In the genomic region with DNA sequence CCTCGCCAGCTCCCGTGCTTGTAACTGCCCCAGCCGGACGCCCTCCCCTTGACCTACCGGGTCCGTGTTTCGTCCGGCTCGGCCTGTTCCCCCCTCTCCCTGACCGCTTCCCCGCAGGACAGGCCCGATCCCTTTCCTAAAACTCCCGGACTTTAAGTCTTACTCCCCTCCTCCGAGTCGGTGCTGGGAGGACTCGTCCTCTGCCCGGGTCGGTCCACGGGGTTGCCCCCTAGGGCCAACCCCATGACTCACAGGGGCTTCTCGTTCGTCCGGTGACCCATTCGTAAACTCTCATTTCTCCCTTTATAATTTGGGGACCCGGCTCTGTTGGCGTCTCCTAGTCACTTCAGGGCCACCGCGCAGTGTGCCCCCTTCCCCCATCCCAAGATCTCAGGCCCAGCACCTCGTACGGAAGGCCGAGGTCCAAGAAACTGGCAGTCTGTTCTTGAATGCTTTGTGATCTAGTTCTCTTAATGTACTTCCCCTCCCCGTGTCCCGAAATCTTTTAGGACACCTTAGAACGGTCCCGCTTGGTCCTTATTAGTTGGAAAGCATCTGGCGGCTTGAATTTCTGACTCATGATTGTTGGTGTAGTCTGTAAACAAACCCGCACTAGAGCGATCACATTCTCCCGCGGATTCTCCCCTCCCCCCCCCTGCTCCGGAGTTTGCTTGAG, we compare ENCODE assay signal across 8 mouse cellular contexts. TPM values are rescaled to one million over a fixed set of nuclear protein-coding genes. Genes with fewer than 3 reads are reported as not detected.
DNase-seq lines count a peak whose midpoint lies in the region; ATAC-seq and TF ChIP-seq lines count a peak whose summit lies in the region.

No protein-coding gene starts in this region.

- ATAC-seq in heart, embryonic 14.5 days (ENCODE audit: insufficient number of reproducible peaks, insufficient read depth, low FRiP score, low read depth): peak; percentile 50
- ATAC-seq in neural tube, embryonic 13.5 days (ENCODE audit: low read depth): peak; percentile 64

- peaks cover 52% of the 10 kb centered on the region for H3K79me2 ChIP-seq in C2C12 (ENCODE audit: control insufficient read depth, insufficient read depth)

- DNase-seq in MEL-GATA-1-ER (ENCODE audit: extremely low read depth, low read depth): peak; percentile 45
- peak; percentile 81 for DNase-seq in embryonic facial prominence, embryonic 10.5 days (ENCODE audit: low spot score)
- peak; percentile 61 for DNase-seq in kidney, postnatal 14 days
- DNase-seq in lung, adult 2 months: peak; percentile 57
- DNase-seq in urinary bladder, adult 18-20 months (ENCODE audit: low spot score in 2 of 2): no peak

- peak overlapping the region; percentile 100 for H3K9ac ChIP-seq in heart, embryonic 14.5 days (ENCODE audit: low read length)
- peak overlapping the region; percentile 88 for H3K9ac ChIP-seq in neural tube, embryonic 13.5 days

- H3K4me3 ChIP-seq in C2C12 (ENCODE audit: insufficient read depth, poor library complexity, severe bottlenecking): peak overlapping the region; percentile 83
- peak overlapping the region; percentile 95 for H3K4me3 ChIP-seq in embryonic facial prominence, embryonic 10.5 days
- peak overlapping the region; percentile 64 to 93 for H3K4me3 ChIP-seq in heart, embryonic 14.5 days (ENCODE audit: control insufficient read depth in 1 of 2, insufficient read depth in 1 of 2, low read depth in 1 of 2, low read length in 2 of 2)
- peak overlapping the region; percentile 92 for H3K4me3 ChIP-seq in lung, adult 2 months (replicated peaks; ENCODE audit: extremely low read depth, low read depth, low read length)
- peak overlapping the region; percentile 67 for H3K4me3 ChIP-seq in neural tube, embryonic 13.5 days

- peak overlapping the region; percentile 99 for H3K27ac ChIP-seq in embryonic facial prominence, embryonic 10.5 days (replicated peaks)
- peak overlapping the region; percentile 81 to 95 for H3K27ac ChIP-seq in heart, embryonic 14.5 days (replicated peaks in 1 of 2; ENCODE audit: control insufficient read depth in 1 of 2, insufficient read depth in 1 of 2, low read depth in 2 of 2, low read length in 2 of 2)
- peak overlapping the region; percentile 92 for H3K27ac ChIP-seq in neural tube, embryonic 13.5 days (replicated peaks)

- H3K79me3 ChIP-seq in C2C12 (ENCODE audit: low read depth): peaks cover 29% of the 10 kb centered on the region

- under 1% methylated on average over 40 of the region's 40 CpGs for WGBS in embryonic facial prominence, embryonic 10.5 days
- WGBS in heart, embryonic 14.5 days: 0% methylated on average over 37 of the region's 40 CpGs
- under 1% methylated on average over 40 of the region's 40 CpGs for WGBS in lung, adult 2 months
- WGBS in neural tube, embryonic 13.5 days: under 1% methylated on average over 40 of the region's 40 CpGs

- peaks cover 32% of the 10 kb centered on the region for H3K4me1 ChIP-seq in embryonic facial prominence, embryonic 10.5 days
- H3K4me1 ChIP-seq in heart, embryonic 14.5 days (ENCODE audit: control insufficient read depth in 2 of 2, insufficient read depth in 2 of 2, low read length in 2 of 2): peaks cover 0 to 17% of the 10 kb centered on the region in 2 experiments; a peak in 3 of 4 replicates
- H3K4me1 ChIP-seq in lung, adult 2 months (ENCODE audit: control insufficient read depth, insufficient read depth, low read length): peaks cover 12% of the 10 kb centered on the region
- peaks cover 38% of the 10 kb centered on the region for H3K4me1 ChIP-seq in neural tube, embryonic 13.5 days (replicated peaks)

- TF ChIP-seq POLR2A in lung, adult 2 months (IDR thresholded peaks at IDR 0.05; ENCODE audit: borderline replicate concordance, extremely low read depth, low read depth, low read length): no peak

- no peaks in the 10 kb centered on the region for H3K9me3 ChIP-seq in embryonic facial prominence, embryonic 10.5 days
- H3K9me3 ChIP-seq in heart, embryonic 14.5 days (ENCODE audit: control insufficient read depth, low read length): no peaks in the 10 kb centered on the region
- no peaks in the 10 kb centered on the region for H3K9me3 ChIP-seq in neural tube, embryonic 13.5 days

- H3K27me3 ChIP-seq in C2C12 (ENCODE audit: control insufficient read depth, insufficient read depth, insufficient read length): no peaks in the 10 kb centered on the region
- no peaks in the 10 kb centered on the region for H3K27me3 ChIP-seq in embryonic facial prominence, embryonic 10.5 days (replicated peaks; ENCODE audit: low read depth, poor library complexity, severe bottlenecking)
- no peaks in the 10 kb centered on the region for H3K27me3 ChIP-seq in heart, embryonic 14.5 days (ENCODE audit: control insufficient read depth, insufficient read depth, low read length)
- H3K27me3 ChIP-seq in neural tube, embryonic 13.5 days: no peaks in the 10 kb centered on the region

- H3K4me2 ChIP-seq in heart, embryonic 14.5 days (ENCODE audit: low read length): peak overlapping the region; percentile 84
- peak overlapping the region; percentile 78 for H3K4me2 ChIP-seq in neural tube, embryonic 13.5 days

- peak overlapping the region; percentile 74 for H3ac ChIP-seq in C2C12 (ENCODE audit: control insufficient read depth, insufficient read length, low read depth)

- TF ChIP-seq CTCF in C2C12 (IDR thresholded peaks at IDR 0.05; ENCODE audit: control insufficient read depth, insufficient read depth, insufficient read length): no peak
- TF ChIP-seq CTCF in lung, adult 2 months (IDR thresholded peaks at IDR 0.05; ENCODE audit: insufficient read depth, low read length): no peak

- peaks cover 26% of the 10 kb centered on the region for H3K36me3 ChIP-seq in C2C12 (ENCODE audit: control insufficient read depth, insufficient read depth)
- peaks cover 36% of the 10 kb centered on the region for H3K36me3 ChIP-seq in embryonic facial prominence, embryonic 10.5 days (replicated peaks)
- H3K36me3 ChIP-seq in heart, embryonic 14.5 days (ENCODE audit: control insufficient read depth, insufficient read depth, low read length): peaks cover 35% of the 10 kb centered on the region
- peaks cover 30% of the 10 kb centered on the region for H3K36me3 ChIP-seq in neural tube, embryonic 13.5 days

TF ChIP-seq in C2C12, 6 proteins besides CTCF, POLR2A, EP300 and RAD21:
- TF ChIP-seq FOSL1 (IDR thresholded peaks at IDR 0.05; ENCODE audit: insufficient read depth, low read length, poor library complexity, severe bottlenecking) (no peak), MYOD1 (IDR thresholded peaks at IDR 0.05; ENCODE audit: control insufficient read depth, insufficient read length, low read depth) (no peak), MYOG (IDR thresholded peaks at IDR 0.05; ENCODE audit: control insufficient read depth, extremely low read depth, insufficient read length) (no peak)

RNA-seq across cellular contexts. Expression of a gene that starts 0.5 kb away (rescaled TPM):
- polyA plus RNA-seq in C2C12 (2012; fragmentation: generic; extraction: Trizol): 37.6 TPM
- 130 and 141 TPM in 2 replicates for polyA plus RNA-seq in embryonic facial prominence, embryonic 10.5 days (2016; fragmentation: Nextera tagmentation; extraction: Ambion mirVana)
- 101 and 104 TPM in 2 replicates for polyA plus RNA-seq in heart, embryonic 14.5 days (2014; fragmentation: Nextera tagmentation; extraction: Ambion mirVana)
- polyA plus RNA-seq in lung, adult 2 months (2012; rRNA removed): 58.0 and 74.9 TPM in 2 replicates
- polyA plus RNA-seq in neural tube, embryonic 13.5 days (2015; fragmentation: Nextera tagmentation; extraction: Ambion mirVana): 94.0 and 96.6 TPM in 2 replicates

RNA-seq across cellular contexts. Expression of a gene that starts 21.9 kb away (rescaled TPM):
- 79.6 TPM for polyA plus RNA-seq in C2C12 (2012; fragmentation: generic; extraction: Trizol)
- polyA plus RNA-seq in embryonic facial prominence, embryonic 10.5 days (2016; fragmentation: Nextera tagmentation; extraction: Ambion mirVana): 184 and 185 TPM in 2 replicates
- polyA plus RNA-seq in heart, embryonic 14.5 days (2014; fragmentation: Nextera tagmentation; extraction: Ambion mirVana): 119 and 136 TPM in 2 replicates
- polyA plus RNA-seq in lung, adult 2 months (2012; rRNA removed): 47.4 and 63.0 TPM in 2 replicates
- 163 and 164 TPM in 2 replicates for polyA plus RNA-seq in neural tube, embryonic 13.5 days (2015; fragmentation: Nextera tagmentation; extraction: Ambion mirVana)

RNA-seq across cellular contexts. Expression of a gene that starts 58.2 kb away (rescaled TPM):
- 125 TPM for polyA plus RNA-seq in C2C12 (2012; fragmentation: generic; extraction: Trizol)
- 123 and 138 TPM in 2 replicates for polyA plus RNA-seq in embryonic facial prominence, embryonic 10.5 days (2016; fragmentation: Nextera tagmentation; extraction: Ambion mirVana)
- polyA plus RNA-seq in heart, embryonic 14.5 days (2014; fragmentation: Nextera tagmentation; extraction: Ambion mirVana): 160 and 166 TPM in 2 replicates
- polyA plus RNA-seq in lung, adult 2 months (2012; rRNA removed): 88.2 and 137 TPM in 2 replicates
- polyA plus RNA-seq in neural tube, embryonic 13.5 days (2015; fragmentation: Nextera tagmentation; extraction: Ambion mirVana): 355 and 388 TPM in 2 replicates

Comparison
In these comparisons a context has a peak if more than half of its experiments do, and no peak if none do; other contexts are left out.
1. DNase-seq: peak in MEL-GATA-1-ER (single experiment), embryonic facial prominence, embryonic 10.5 days (single experiment), kidney, postnatal 14 days (single experiment) and lung, adult 2 months (single experiment); none in urinary bladder, adult 18-20 months (0 of 2).
2. Peak in every context shown above with its lines, with median percentiles within 50 percentile points of each other: H3K4me3 ChIP-seq and H3K27ac ChIP-seq.